Mouse (Mus musculus): ENCODE results near the gene Erg. TPM values are rescaled to one million over a fixed set of nuclear protein-coding genes. Genes with fewer than 3 reads are reported as not detected.

Erg gene
- polyA plus RNA-seq, 1 experiment from 2014 or later = 26.2 TPM

DNA sequence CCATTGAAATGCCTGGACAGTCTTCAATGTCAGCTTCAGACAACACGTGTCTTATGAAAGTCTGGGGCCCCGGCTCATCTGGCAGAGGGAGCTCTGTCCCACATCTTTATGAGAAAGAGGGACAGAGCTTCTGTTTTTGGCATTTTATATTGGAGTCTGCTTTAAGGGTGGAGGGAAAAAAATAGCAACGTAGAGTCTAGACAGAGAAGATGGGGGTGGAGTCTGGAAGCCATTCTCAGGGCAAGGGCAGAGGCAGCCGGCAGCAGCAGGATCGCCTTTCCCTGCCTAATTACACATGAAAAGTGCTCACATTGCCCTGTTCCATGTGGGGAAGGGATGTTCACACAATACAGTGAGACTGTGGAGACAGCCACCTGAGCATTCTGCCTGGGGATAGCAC lies 16.1 kb upstream of the Erg start:
- H3K36me3 ChIP-seq = no peaks in the 10 kb centered on the region
- H3K4me3 ChIP-seq = no peak overlapping the region
- no peaks in the 10 kb centered on the region for H3K9me3 ChIP-seq
- ATAC-seq (ENCODE audit: insufficient number of reproducible peaks, low FRiP score, low TSS enrichment, low read depth) = peak; percentile 58; the same call in 1 of the 2 replicates
- no peak overlapping the region for H3K9ac ChIP-seq
- H3K4me1 ChIP-seq = peaks cover 17% of the 10 kb centered on the region
- peak overlapping the region; percentile 83 for H3K27ac ChIP-seq
- no peaks in the 10 kb centered on the region for H3K27me3 ChIP-seq
- 13% methylated on average over 5 of the region's 5 CpGs for WGBS
- H3K4me2 ChIP-seq = no peak overlapping the region

DNA sequence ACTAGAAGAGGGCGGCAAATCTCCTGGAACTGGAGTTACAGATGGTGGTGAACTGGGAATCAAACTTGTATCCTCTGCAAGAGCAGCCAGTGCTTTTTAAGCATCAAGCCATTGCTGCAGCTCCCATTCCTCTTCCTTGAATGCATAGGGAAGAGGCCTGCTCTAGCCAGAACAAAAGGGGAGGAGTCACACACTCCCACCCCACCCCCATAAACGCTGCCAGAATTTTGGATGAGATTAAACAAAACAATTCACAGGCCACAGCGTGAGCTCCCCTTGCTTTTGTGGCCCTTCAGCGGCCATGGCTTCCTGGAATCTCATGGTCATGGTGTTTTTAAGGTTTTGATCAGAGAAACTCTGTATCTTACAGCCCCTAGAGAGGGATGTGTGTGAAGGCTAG lies 15.4 kb upstream of the Erg start:
- 32% methylated on average over 4 of the region's 4 CpGs for WGBS
- no peak overlapping the region for H3K9ac ChIP-seq
- H3K4me1 ChIP-seq = peaks cover 21% of the 10 kb centered on the region
- H3K36me3 ChIP-seq = no peaks in the 10 kb centered on the region
- no peaks in the 10 kb centered on the region for H3K9me3 ChIP-seq
- no peaks in the 10 kb centered on the region for H3K27me3 ChIP-seq
- H3K27ac ChIP-seq = peak overlapping the region; percentile 83
- no peak overlapping the region for H3K4me3 ChIP-seq
- ATAC-seq (ENCODE audit: insufficient number of reproducible peaks, low FRiP score, low TSS enrichment, low read depth) = no peak
- no peak overlapping the region for H3K4me2 ChIP-seq

DNA sequence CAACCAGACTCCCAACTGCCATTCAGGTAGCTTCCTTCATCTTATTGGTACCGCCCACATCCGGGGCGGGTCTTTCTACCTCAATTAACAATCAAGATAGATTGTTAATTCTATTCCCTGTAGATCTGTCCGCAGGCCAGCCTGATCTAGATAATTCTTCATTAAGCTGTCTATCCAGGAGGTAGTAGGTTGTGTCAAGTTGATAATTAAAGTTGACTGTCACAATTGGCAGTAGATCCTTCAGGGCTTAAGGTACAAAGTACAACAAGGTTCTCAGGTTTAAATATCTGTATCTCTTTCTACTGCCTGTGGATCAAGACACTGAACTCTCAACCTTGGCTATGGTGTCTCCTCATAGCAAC lies 14.8 kb upstream of the Erg start:
- H3K27me3 ChIP-seq = no peaks in the 10 kb centered on the region
- H3K4me3 ChIP-seq = no peak overlapping the region
- no peaks in the 10 kb centered on the region for H3K9me3 ChIP-seq
- H3K4me2 ChIP-seq = no peak overlapping the region
- peaks cover 28% of the 10 kb centered on the region for H3K4me1 ChIP-seq
- no peak overlapping the region for H3K9ac ChIP-seq
- no peaks in the 10 kb centered on the region for H3K36me3 ChIP-seq
- no peak for ATAC-seq (ENCODE audit: insufficient number of reproducible peaks, low FRiP score, low TSS enrichment, low read depth)
- 88% methylated on average over 4 of the region's 4 CpGs for WGBS
- no peak overlapping the region for H3K27ac ChIP-seq

DNA sequence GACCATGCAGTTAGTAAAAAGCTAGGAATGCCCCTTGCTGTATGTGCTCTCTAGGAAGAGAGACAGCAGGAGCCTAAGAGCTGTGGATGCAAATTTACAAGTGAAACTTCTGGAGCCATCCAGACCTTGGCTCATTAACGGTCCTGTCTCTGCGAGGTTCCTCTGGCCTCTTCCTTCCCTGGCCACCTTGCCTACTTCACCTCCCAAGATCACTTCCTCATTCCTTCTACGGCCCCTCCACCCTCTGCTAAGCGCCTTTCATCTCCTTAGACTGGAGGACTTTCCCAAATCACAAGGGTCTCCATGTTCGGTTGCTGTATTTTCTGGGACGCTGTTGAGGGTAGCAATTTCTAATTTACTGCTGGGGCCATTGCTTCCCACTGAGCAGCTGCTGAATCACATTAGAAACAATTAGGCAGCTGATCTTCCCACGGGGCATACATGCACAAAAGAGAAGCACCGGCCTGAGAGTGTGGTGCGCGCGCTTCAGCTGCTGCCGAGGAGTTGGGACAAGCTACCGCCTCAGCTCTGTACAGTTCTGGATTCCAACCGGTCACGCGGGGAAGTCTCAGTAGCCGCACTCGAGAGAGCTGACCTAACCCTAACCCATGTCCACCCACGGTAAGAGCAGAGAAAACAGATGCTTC lies 14.3 kb upstream of the Erg start:
- Histone ChIP-seq H3K9ac (no peak overlapping the region), H3K4me2 (no peak overlapping the region), H3K4me3 (no peak overlapping the region), H3K9me3 (no peaks in the 10 kb centered on the region), H3K27me3 (no peaks in the 10 kb centered on the region), H3K36me3 (no peaks in the 10 kb centered on the region), H3K27ac (no peak overlapping the region), H3K4me1 (peaks cover 28% of the 10 kb centered on the region)
- 82% methylated on average over 19 of the region's 19 CpGs for WGBS
- no peak for ATAC-seq (ENCODE audit: insufficient number of reproducible peaks, low FRiP score, low TSS enrichment, low read depth)

DNA sequence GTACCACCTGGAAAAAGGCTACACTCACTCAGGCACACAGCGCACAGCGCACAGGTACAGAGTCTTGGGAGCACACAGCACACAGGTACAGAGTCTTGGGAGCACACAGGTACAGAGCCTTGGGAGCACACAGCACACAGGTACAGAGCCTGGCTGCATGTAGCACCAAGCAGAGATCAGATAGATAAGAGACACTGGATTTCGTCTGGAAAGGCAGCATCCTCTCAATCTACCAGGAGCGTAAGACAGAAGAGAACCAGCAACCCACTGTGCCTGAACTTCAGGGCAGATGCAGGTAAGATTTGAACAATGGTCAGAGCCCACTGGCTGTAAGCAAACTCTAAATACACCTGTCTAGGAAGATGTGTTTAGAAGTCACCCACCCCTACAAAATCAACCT lies 12.5 kb upstream of the Erg start:
- 93% methylated on average over 4 of the region's 4 CpGs for WGBS
- no peaks in the 10 kb centered on the region for H3K36me3 ChIP-seq
- H3K9ac ChIP-seq = no peak overlapping the region
- no peak overlapping the region for H3K4me2 ChIP-seq
- no peak overlapping the region for H3K27ac ChIP-seq
- no peak for ATAC-seq (ENCODE audit: insufficient number of reproducible peaks, low FRiP score, low TSS enrichment, low read depth)
- no peaks in the 10 kb centered on the region for H3K9me3 ChIP-seq
- no peaks in the 10 kb centered on the region for H3K27me3 ChIP-seq
- no peak overlapping the region for H3K4me3 ChIP-seq
- peaks cover 28% of the 10 kb centered on the region for H3K4me1 ChIP-seq

DNA sequence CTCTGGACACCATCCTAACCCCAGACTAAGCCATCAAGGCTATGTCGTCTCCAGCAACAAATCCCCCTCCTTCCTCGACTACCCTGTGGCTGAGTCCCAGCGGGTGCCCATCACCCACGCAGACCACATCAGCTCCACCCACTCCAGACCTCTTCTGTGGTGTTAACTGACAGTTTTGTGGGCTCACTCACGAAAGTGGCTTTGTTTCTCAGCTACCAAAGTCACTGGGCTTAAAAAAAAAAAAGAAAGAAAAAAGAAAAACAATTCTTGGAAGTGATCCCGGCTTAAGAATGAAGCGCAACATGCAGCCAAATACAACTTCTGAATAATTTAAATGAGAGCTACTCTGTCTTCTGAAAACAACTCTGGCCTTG lies 11.2 kb upstream of the Erg start:
- H3K27ac ChIP-seq = peak overlapping the region; percentile 65; the same call in 1 of the 2 replicates

DNA sequence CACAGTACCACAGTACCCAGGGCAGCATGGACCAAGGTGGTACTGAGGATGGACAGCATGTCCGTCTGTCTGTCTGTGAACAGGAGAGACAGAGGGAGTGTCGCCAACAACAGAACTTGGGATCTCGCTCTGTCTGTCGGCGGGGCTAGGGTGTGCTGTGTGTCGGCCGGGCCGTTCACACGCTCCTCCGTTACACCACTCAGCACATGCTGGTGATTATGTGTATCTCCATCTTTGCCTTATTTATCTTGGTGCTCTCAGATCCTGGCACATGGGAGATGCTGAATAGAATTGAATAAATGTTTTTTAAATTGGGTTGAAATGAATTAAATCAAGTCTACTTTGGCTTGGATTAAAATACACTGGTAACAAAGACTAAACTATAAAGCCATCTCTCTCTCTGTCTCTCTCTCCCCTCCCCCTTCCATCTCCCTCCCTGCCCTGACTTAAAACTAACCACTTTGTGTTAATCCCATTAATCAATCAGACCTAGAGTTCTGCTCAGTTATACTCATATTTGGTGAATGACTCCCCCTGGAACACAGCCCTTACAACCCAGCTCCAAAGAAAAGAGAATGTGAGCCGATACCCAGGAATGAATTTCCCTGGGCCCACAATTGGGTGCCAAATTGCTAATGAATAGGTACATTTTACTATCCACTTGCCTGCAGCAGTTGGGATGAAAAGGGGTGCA lies 10.6 kb upstream of the Erg start:
- Histone ChIP-seq H3K4me3 (no peak overlapping the region), H3K36me3 (no peaks in the 10 kb centered on the region), H3K4me1 (peaks cover 20% of the 10 kb centered on the region), H3K4me2 (no peak overlapping the region), H3K9ac (no peak overlapping the region), H3K27me3 (no peaks in the 10 kb centered on the region), H3K9me3 (no peaks in the 10 kb centered on the region), H3K27ac (peak overlapping the region; percentile 65; the same call in 1 of the 2 replicates)
- WGBS = 79% methylated on average over 11 of the region's 11 CpGs
- ATAC-seq (ENCODE audit: insufficient number of reproducible peaks, low FRiP score, low TSS enrichment, low read depth) = no peak

More for the DNA sequence above, 11.2 kb upstream of the Erg start:
- no peak overlapping the region for H3K9ac ChIP-seq
- peaks cover 25% of the 10 kb centered on the region for H3K4me1 ChIP-seq
- WGBS = 35% methylated on average over 7 of the region's 7 CpGs
- ATAC-seq (ENCODE audit: insufficient number of reproducible peaks, low FRiP score, low TSS enrichment, low read depth) = no peak
- H3K9me3 ChIP-seq = no peaks in the 10 kb centered on the region
- no peaks in the 10 kb centered on the region for H3K36me3 ChIP-seq
- no peak overlapping the region for H3K4me2 ChIP-seq
- H3K4me3 ChIP-seq = no peak overlapping the region
- no peaks in the 10 kb centered on the region for H3K27me3 ChIP-seq

DNA sequence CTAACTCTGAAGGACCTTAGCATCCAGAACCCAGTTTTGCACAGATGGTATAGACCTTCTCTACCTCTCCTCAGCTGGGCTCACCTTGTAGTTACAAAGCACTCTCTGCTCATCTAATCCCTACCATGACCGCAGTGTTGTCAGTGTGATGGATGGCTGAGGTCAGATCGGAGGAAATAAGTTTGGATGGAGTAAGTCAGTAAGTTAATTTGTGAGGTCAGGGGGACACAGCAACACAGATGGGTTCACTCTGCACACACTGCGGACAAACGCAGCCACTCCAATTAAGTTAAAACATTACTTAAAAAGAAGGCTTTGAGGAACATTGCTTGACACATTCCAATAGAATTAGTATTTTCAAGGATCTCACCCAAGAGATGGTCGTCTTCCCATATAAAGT lies 2.5 kb upstream of the Erg start:
- ATAC-seq (ENCODE audit: insufficient number of reproducible peaks, low FRiP score, low TSS enrichment, low read depth) = no peak
- no peak overlapping the region for H3K27ac ChIP-seq
- H3K4me3 ChIP-seq = no peak overlapping the region
- no peaks in the 10 kb centered on the region for H3K36me3 ChIP-seq
- peaks cover 20% of the 10 kb centered on the region for H3K4me1 ChIP-seq
- no peak overlapping the region for H3K4me2 ChIP-seq
- WGBS = 24% methylated on average over 5 of the region's 5 CpGs
- H3K9ac ChIP-seq = no peak overlapping the region
- peaks cover 16% of the 10 kb centered on the region; the same call in 1 of the 2 replicates for H3K27me3 ChIP-seq
- H3K9me3 ChIP-seq = no peaks in the 10 kb centered on the region

DNA sequence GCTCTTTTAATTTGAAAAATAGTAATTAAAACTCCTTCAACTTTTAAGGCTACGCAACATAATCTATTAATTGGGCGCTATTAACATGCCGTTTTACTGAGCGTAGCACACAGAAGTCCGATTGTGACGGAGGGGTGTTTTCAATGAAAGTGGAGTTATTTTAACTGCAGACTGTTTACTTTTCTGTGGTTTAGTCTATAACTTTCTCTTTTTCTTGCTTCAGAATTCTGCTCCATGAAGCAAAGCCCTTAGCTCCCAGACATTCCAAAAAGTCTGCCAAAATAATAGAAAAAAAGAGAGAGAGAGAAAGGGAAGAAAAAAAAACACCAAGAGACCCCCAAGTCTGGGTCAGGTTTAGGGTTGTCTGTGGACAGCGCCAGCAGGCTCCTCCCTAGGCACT lies 333 bp upstream of the Erg start:
- ATAC-seq (ENCODE audit: insufficient number of reproducible peaks, low FRiP score, low TSS enrichment, low read depth) = 0 out of 2 replicates have a peak, but pooled peaks have one; percentile 15
- H3K9ac ChIP-seq = no peak overlapping the region
- peak overlapping the region; percentile 57 for H3K4me3 ChIP-seq
- no peaks in the 10 kb centered on the region for H3K9me3 ChIP-seq
- peaks cover 22% of the 10 kb centered on the region for H3K27me3 ChIP-seq
- whole genome bisulfite sequencing = 14% methylated on average over 7 of the region's 7 CpGs
- H3K4me1 ChIP-seq = peaks cover 24% of the 10 kb centered on the region
- no peaks in the 10 kb centered on the region for H3K36me3 ChIP-seq
- peak overlapping the region; percentile 87 for H3K4me2 ChIP-seq
- peak overlapping the region; percentile 88 for H3K27ac ChIP-seq

DNA sequence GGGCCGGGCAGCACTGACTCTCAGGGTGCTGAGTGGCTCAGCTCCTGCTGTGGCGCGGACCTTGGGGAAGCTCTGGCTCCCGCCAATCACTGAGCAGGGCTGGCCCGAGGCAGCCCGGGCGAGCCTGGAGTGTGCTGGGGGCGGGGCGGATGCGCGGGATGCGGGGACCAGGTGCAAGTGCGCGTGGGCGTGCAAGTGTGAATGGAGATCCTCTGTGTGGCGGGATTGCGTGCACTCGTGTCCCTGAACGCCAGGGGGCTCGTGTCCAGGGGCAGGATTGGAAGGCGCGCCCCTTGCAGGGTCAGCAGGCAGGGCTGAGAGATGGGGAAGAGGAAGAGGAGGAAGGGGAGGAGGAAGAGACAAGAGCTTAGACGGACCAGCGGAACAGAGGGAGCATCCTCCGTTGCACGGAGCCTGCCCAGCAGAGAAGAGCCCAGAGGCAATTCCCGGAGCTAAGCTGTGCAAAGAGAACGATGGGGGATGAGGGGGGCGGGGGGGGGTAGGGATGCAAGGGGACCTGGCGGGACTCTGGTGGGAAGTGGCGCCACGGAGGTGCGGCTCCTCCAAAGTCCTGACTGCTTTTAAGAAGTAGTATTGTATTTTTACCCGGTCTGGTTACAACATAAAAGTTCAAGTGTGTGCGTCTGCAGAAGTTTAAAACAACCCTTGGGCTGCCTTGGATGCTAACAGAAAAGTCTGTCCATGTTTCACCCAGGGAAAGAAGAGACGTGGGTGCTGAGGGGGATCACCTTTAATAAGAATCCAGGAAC lies 667 bp downstream of the Erg start:
- peak; percentile 81 for ATAC-seq (ENCODE audit: insufficient number of reproducible peaks, low FRiP score, low TSS enrichment, low read depth)
- Histone ChIP-seq H3K4me2 (peak overlapping the region; percentile 87), H3K9me3 (no peaks in the 10 kb centered on the region), H3K4me1 (peaks cover 30% of the 10 kb centered on the region), H3K4me3 (peak overlapping the region; percentile 57), H3K9ac (peak overlapping the region; percentile 45), H3K27ac (peak overlapping the region; percentile 88), H3K36me3 (no peaks in the 10 kb centered on the region), H3K27me3 (peaks cover 22% of the 10 kb centered on the region)
- under 1% methylated on average over 36 of the region's 36 CpGs for WGBS

DNA sequence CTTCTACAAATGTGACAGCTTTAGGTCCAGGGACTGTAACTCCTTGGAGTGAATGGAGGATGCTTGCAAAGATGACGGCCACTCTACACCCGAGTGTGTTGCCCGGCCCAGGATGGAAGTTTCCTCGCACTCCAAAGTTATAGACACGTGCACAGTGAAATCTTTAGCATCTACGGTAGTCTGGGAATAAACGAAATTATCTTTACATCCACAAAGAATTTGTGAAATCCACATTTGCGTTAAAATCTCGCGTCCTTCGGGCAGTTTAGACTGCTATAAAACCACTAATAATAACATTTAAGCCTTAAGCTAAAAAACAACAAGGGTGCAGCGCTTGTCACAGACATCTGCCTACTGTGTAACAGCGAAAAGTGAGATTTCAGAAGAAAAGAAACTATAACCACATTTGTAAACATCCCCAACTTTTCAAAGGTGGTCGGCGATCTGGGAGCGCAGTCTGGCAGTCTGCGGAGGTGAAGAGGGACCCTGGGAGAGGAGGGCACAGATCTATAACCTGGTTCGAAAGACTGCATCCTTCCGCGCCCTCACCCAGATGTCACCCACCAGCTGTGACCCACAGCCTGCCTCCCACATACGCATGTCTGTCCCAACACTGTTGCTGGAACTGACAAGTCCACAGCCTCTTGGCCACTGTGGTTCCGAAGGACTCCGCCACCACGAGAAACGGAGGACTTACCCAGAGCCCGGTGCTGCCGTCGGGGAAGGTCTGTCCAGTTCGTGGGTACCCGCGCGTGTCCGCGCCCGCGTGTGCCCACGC lies 1.5 kb downstream of the Erg start:
- 5% methylated on average over 37 of the region's 37 CpGs for WGBS
- Histone ChIP-seq H3K4me3 (peak overlapping the region; percentile 57), H3K4me2 (peak overlapping the region; percentile 87), H3K9me3 (no peaks in the 10 kb centered on the region), H3K9ac (peak overlapping the region; percentile 45), H3K4me1 (peaks cover 38% of the 10 kb centered on the region), H3K27ac (peak overlapping the region; percentile 88), H3K36me3 (no peaks in the 10 kb centered on the region), H3K27me3 (peaks cover 22% of the 10 kb centered on the region)
- ATAC-seq (ENCODE audit: insufficient number of reproducible peaks, low FRiP score, low TSS enrichment, low read depth) = no peak
